Mouse (Mus musculus): ENCODE results near the gene Igfbp2. TPM values are rescaled to one million over a fixed set of nuclear protein-coding genes. Genes with fewer than 3 reads are reported as not detected.

Igfbp2 gene
- total and polyA plus RNA-seq, 2 experiments, result 500 to 1,009 TPM

DNA sequence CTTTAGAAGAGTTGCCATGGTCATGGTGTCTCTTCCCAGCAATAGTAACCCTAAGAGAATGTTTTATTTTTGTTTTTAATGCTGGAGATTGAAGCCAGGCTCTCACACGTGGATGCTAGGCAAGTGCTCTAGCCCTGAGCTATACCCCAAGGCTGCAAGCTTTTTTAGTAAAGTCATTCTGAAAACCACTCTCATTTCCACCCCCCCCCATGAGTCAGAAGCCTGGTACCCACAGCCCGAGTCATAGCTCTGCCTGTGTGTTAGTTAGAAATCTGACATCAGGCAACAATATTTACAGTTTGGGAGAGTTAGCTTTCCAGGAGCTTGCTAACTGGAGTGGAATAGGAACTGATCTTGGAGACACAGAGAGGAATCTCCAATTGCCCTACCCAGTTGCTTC, 25.9 kb upstream of the Igfbp2 start:
- no peak for TF ChIP-seq CTCF (IDR thresholded peaks at IDR 0.05; ENCODE audit: low read depth, low read length)
- TF ChIP-seq POLR2A (IDR thresholded peaks at IDR 0.05; ENCODE audit: extremely low read depth, insufficient read depth, low read length), result no peak
- H3K27me3 ChIP-seq (ENCODE audit: control insufficient read depth, insufficient read depth, low read length), result no peaks in the 10 kb centered on the region
- no peak overlapping the region for H3K9ac ChIP-seq (ENCODE audit: low read depth, low read length)
- no peak overlapping the region for H3K4me3 ChIP-seq (ENCODE audit: insufficient read depth, low read depth, low read length)
- no peaks in the 10 kb centered on the region for H3K79me2 ChIP-seq (ENCODE audit: control insufficient read depth, insufficient read depth, low read length)
- WGBS, result 89% methylated on average over 2 of the region's 2 CpGs
- no peaks in the 10 kb centered on the region for H3K36me3 ChIP-seq (ENCODE audit: control insufficient read depth, insufficient read depth, low read length)
- H3K4me1 ChIP-seq (ENCODE audit: control insufficient read depth, insufficient read depth, low read length), result no peaks in the 10 kb centered on the region
- no peak overlapping the region for H3K27ac ChIP-seq (replicated peaks; ENCODE audit: insufficient read depth, low read depth, low read length)
- no peak for DNase-seq (ENCODE audit: extremely low read depth, low read depth, low spot score)

DNA sequence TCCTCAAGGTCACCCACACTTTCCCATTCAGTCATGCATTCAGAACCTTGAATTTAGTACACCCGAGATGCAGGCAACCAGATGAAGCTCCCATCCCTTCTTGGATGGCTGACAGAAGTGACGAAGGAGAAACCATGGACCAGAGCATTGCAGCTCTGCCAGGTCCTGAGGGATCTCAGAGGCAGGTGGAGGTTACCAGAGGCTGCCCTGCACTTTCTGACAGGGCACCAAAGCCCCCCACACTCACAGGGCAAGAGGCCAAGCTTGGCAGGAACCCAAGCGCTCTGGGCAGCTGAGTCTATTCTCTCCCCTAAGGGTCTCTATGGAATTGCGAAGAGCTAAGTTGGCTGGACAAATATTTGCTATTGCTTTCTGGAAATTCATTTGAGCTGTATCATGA, 20.3 kb upstream of the Igfbp2 start:
- Histone ChIP-seq H3K27me3 (ENCODE audit: control insufficient read depth, insufficient read depth, low read length) (no peaks in the 10 kb centered on the region), H3K4me3 (ENCODE audit: insufficient read depth, low read depth, low read length) (no peak overlapping the region), H3K27ac (replicated peaks; ENCODE audit: insufficient read depth, low read depth, low read length) (no peak overlapping the region), H3K79me2 (ENCODE audit: control insufficient read depth, insufficient read depth, low read length) (no peaks in the 10 kb centered on the region), H3K9ac (ENCODE audit: low read depth, low read length) (no peak overlapping the region), H3K4me1 (ENCODE audit: control insufficient read depth, insufficient read depth, low read length) (peaks cover 2% of the 10 kb centered on the region; the same call in 1 of the 2 replicates), H3K36me3 (ENCODE audit: control insufficient read depth, insufficient read depth, low read length) (no peaks in the 10 kb centered on the region)
- WGBS, result 76% methylated on average over 4 of the region's 4 CpGs
- TF ChIP-seq CTCF (IDR thresholded peaks at IDR 0.05; ENCODE audit: low read depth, low read length), result no peak
- no peak for TF ChIP-seq POLR2A (IDR thresholded peaks at IDR 0.05; ENCODE audit: extremely low read depth, insufficient read depth, low read length)
- DNase-seq (ENCODE audit: extremely low read depth, low read depth, low spot score), result no peak

DNA sequence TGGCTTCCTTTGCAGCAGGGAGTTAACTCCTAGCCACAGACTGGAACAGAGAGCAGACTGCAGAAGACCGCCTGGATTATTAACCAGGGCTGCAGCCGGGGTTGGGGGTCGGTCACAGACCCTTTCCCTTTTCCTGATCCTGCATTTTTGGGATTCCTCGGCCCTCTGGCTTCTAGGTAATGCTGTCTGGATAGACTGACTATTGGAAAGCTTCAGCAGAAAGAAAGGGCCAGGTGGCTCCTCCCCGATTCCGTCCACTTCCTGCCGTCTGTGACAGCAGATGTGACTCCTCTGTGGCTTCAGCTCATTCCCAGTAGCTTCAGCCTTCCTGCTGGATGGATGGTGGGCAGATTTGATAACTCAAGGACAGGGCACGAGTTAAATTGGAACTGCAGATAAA, 19.3 kb upstream of the Igfbp2 start:
- no peaks in the 10 kb centered on the region for H3K27me3 ChIP-seq (ENCODE audit: control insufficient read depth, insufficient read depth, low read length)
- H3K27ac ChIP-seq (replicated peaks; ENCODE audit: insufficient read depth, low read depth, low read length), result no peak overlapping the region
- 64% methylated on average over 8 of the region's 8 CpGs for WGBS
- TF ChIP-seq POLR2A (IDR thresholded peaks at IDR 0.05; ENCODE audit: extremely low read depth, insufficient read depth, low read length) (no peak), CTCF (IDR thresholded peaks at IDR 0.05; ENCODE audit: low read depth, low read length) (no peak)
- no peak for DNase-seq (ENCODE audit: extremely low read depth, low read depth, low spot score)
- no peak overlapping the region for H3K9ac ChIP-seq (ENCODE audit: low read depth, low read length)
- H3K4me1 ChIP-seq (ENCODE audit: control insufficient read depth, insufficient read depth, low read length), result peaks cover 2% of the 10 kb centered on the region
- no peaks in the 10 kb centered on the region for H3K36me3 ChIP-seq (ENCODE audit: control insufficient read depth, insufficient read depth, low read length)
- no peaks in the 10 kb centered on the region for H3K79me2 ChIP-seq (ENCODE audit: control insufficient read depth, insufficient read depth, low read length)
- H3K4me3 ChIP-seq (ENCODE audit: insufficient read depth, low read depth, low read length), result no peak overlapping the region

DNA sequence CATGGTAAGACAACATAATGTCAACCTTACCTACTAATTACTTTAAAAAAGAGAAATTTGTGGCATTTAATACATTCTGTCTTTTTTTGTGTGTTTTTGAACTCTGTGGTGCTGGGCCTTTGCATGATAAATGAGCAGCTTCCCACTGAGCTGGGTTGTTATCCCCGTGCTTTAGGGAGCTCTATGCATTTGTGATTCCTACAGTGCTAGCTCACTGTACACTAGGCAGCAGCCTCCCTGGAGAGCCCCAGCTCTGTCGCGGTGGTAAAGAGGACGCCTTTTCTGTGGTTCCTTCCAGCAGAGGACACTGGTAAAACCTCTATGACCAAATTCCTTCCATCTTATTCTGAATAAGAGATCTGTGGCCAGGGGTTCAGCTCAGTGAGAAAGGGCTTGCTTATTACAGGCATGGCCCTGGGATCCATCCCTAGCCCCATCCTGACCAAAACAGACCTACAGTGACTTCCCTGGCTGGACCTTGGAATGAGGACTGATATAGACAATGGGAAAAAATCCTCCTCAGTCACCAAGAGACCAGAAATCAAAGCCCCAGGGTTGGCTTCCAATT, 18.7 kb upstream of the Igfbp2 start:
- TF ChIP-seq POLR2A (IDR thresholded peaks at IDR 0.05; ENCODE audit: extremely low read depth, insufficient read depth, low read length) (no peak), CTCF (IDR thresholded peaks at IDR 0.05; ENCODE audit: low read depth, low read length) (no peak)
- Histone ChIP-seq H3K79me2 (ENCODE audit: control insufficient read depth, insufficient read depth, low read length) (no peaks in the 10 kb centered on the region), H3K36me3 (ENCODE audit: control insufficient read depth, insufficient read depth, low read length) (no peaks in the 10 kb centered on the region), H3K27ac (replicated peaks; ENCODE audit: insufficient read depth, low read depth, low read length) (no peak overlapping the region), H3K9ac (ENCODE audit: low read depth, low read length) (no peak overlapping the region), H3K4me1 (ENCODE audit: control insufficient read depth, insufficient read depth, low read length) (peaks cover 7% of the 10 kb centered on the region), H3K4me3 (ENCODE audit: insufficient read depth, low read depth, low read length) (no peak overlapping the region), H3K27me3 (ENCODE audit: control insufficient read depth, insufficient read depth, low read length) (no peaks in the 10 kb centered on the region)
- no peak for DNase-seq (ENCODE audit: extremely low read depth, low read depth, low spot score)
- 74% methylated on average over 4 of the region's 4 CpGs for WGBS

DNA sequence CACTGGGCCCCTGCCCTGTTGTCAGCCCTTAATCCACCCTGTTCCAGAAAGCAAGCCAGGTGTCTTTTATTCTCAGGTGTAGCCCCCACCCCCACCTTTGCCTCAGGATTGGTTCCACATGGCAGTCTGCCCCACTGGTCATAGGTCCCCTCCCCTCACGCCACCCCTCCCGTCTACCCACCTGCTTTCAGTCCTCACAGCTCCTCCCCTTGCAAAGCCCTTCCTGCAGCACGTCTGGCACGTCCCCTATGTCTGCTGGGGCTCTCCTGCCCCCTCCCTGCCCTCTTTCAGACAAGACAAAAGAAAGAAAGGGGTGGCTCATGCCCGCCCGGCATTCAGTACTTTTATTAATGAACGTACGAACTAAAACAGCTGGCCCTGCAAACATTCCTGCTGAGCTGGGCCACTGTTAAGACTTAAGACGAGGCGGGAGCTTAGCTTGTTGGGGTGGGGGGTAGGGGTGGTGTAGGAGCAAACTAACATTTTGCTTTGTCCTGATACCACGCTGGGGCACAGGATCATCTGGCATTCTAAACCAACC, 18.2 kb upstream of the Igfbp2 start:
- TF ChIP-seq CTCF (IDR thresholded peaks at IDR 0.05; ENCODE audit: low read depth, low read length) (no peak), POLR2A (IDR thresholded peaks at IDR 0.05; ENCODE audit: extremely low read depth, insufficient read depth, low read length) (no peak)

DNA sequence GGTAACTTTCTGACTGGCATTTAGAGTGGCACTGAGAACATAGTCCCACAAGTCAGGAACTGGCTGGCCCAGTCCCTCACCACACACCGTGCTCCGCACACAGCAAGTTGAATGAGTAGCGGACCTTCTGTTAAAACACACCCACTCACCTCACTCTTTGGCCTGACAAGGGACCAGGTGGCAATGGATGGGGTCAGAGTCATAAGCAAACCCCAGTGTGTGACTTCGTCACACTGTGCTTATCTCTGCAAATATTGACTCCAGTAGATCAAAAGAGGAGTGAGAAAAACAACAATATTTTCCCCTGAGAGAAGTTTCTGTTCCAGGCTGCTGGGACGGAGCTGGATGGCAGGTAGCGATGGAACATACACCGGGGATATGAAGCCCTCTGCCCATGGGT, 15.0 kb upstream of the Igfbp2 start:
- Histone ChIP-seq H3K27ac (replicated peaks; ENCODE audit: insufficient read depth, low read depth, low read length) (peak overlapping the region; percentile 88), H3K79me2 (ENCODE audit: control insufficient read depth, insufficient read depth, low read length) (no peaks in the 10 kb centered on the region), H3K9ac (ENCODE audit: low read depth, low read length) (0 out of 2 replicates have a peak overlapping the region, but pooled peaks have one; percentile 6), H3K27me3 (ENCODE audit: control insufficient read depth, insufficient read depth, low read length) (no peaks in the 10 kb centered on the region), H3K4me3 (ENCODE audit: insufficient read depth, low read depth, low read length) (no peak overlapping the region), H3K4me1 (ENCODE audit: control insufficient read depth, insufficient read depth, low read length) (peaks cover 7% of the 10 kb centered on the region), H3K36me3 (ENCODE audit: control insufficient read depth, insufficient read depth, low read length) (no peaks in the 10 kb centered on the region)
- TF ChIP-seq POLR2A (IDR thresholded peaks at IDR 0.05; ENCODE audit: extremely low read depth, insufficient read depth, low read length), result no peak
- TF ChIP-seq CTCF (IDR thresholded peaks at IDR 0.05; ENCODE audit: low read depth, low read length), result no peak
- 23% methylated on average over 7 of the region's 7 CpGs for WGBS
- DNase-seq (ENCODE audit: extremely low read depth, low read depth, low spot score), result peak; percentile 100

More for the DNA sequence above, 18.2 kb upstream of the Igfbp2 start:
- Histone ChIP-seq H3K4me1 (ENCODE audit: control insufficient read depth, insufficient read depth, low read length) (peaks cover 7% of the 10 kb centered on the region), H3K27ac (replicated peaks; ENCODE audit: insufficient read depth, low read depth, low read length) (no peak overlapping the region), H3K4me3 (ENCODE audit: insufficient read depth, low read depth, low read length) (no peak overlapping the region), H3K27me3 (ENCODE audit: control insufficient read depth, insufficient read depth, low read length) (no peaks in the 10 kb centered on the region), H3K9ac (ENCODE audit: low read depth, low read length) (no peak overlapping the region), H3K36me3 (ENCODE audit: control insufficient read depth, insufficient read depth, low read length) (no peaks in the 10 kb centered on the region), H3K79me2 (ENCODE audit: control insufficient read depth, insufficient read depth, low read length) (no peaks in the 10 kb centered on the region)
- peak; percentile 59 for DNase-seq (ENCODE audit: extremely low read depth, low read depth, low spot score)
- WGBS, result 71% methylated on average over 11 of the region's 11 CpGs
